Mouse (Mus musculus) ES-CJ7 (cell line): ENCODE measurements around the gene AW549877.

Experiments
- DNase-seq: peaks from one replicate; pipeline ENCODE4 v3.0.0; 2011; ENCODE audit warnings: low read depth, low spot score

The AW549877 gene

GRCm38 (mm10) chr15:3995448-3996266, at the start of gene AW549877:
Gene AW549877, minus strand, starts transcription at chr15:3995744.
- peak; percentile 98 for DNase-seq

GRCm38 (mm10) chr15:4043032-4043471, 47.5 kb upstream of the AW549877 start:
- peak; percentile 37 for DNase-seq

GRCm38 (mm10) chr15:4042423-4042822, 46.9 kb upstream of the AW549877 start:
- DNase-seq = no peak

- DNase-seq = no peak
These were observed 37.8 kb upstream of the AW549877 start for GRCm38 (mm10) chr15:4033168-4034004.

GRCm38 (mm10) chr15:4028960-4029359, 33.4 kb upstream of the AW549877 start:
- no peak for DNase-seq

- no peak for DNase-seq
These were observed 32.8 kb upstream of the AW549877 start for GRCm38 (mm10) chr15:4028411-4028700.

- peak; percentile 32 for DNase-seq
These were observed 32.3 kb upstream of the AW549877 start for GRCm38 (mm10) chr15:4027671-4028410.

- peak; percentile 47 for DNase-seq
These were observed 31.5 kb upstream of the AW549877 start for GRCm38 (mm10) chr15:4026831-4027584.

GRCm38 (mm10) chr15:4026231-4026773, 30.8 kb upstream of the AW549877 start, which contains the start of gene Oxct1:
Gene Oxct1, plus strand, starts transcription at chr15:4026383.
- DNase-seq = peak; percentile 89

GRCm38 (mm10) chr15:4025508-4025904, 30.0 kb upstream of the AW549877 start:
- no peak for DNase-seq

GRCm38 (mm10) chr15:4024726-4025507, 29.4 kb upstream of the AW549877 start:
- DNase-seq = no peak

- no peak for DNase-seq
These were observed 28.2 kb upstream of the AW549877 start for GRCm38 (mm10) chr15:4023747-4024146.

- DNase-seq = no peak
These were observed 25.2 kb upstream of the AW549877 start for GRCm38 (mm10) chr15:4020711-4021110.

GRCm38 (mm10) chr15:4013873-4014272, 18.3 kb upstream of the AW549877 start:
- DNase-seq = no peak

- no peak for DNase-seq
These were observed 5.0 kb upstream of the AW549877 start for GRCm38 (mm10) chr15:4000536-4000935.

GRCm38 (mm10) chr15:3999144-3999543, 3.6 kb upstream of the AW549877 start:
- peak; percentile 57 for DNase-seq

- DNase-seq = peak; percentile 74
These were observed 895 bp upstream of the AW549877 start for GRCm38 (mm10) chr15:3996267-3997010.

GRCm38 (mm10) chr15:3994852-3995447, 594 bp downstream of the AW549877 start:
- no peak for DNase-seq

- DNase-seq = peak; percentile 22
These were observed 7.6 kb downstream of the AW549877 start for GRCm38 (mm10) chr15:3987981-3988380.
